Mouse (Mus musculus) hindbrain, embryonic 16.5 days (tissue): Measurements from ENCODE around the gene Tekt2. TPM values are rescaled to one million over a fixed set of nuclear protein-coding genes. Genes with fewer than 3 reads are reported as not detected.

Source experiments
- ATAC-seq: fragments of 200-750 bp; cut with Nextera tagmentation; 2 replicates; pipeline ENCODE4 v1.8.0; 2017; ENCODE audit warnings: moderate TSS enrichment, moderate library complexity
- H3K27ac ChIP-seq: fragments of 300-500 bp; sonication (generic); 2 replicates; pipeline ENCODE4 v1.5.1; 2014; ENCODE audit warnings: low read depth, mild to moderate bottlenecking, control low read depth, low read length, moderate library complexity
- H3K27me3 ChIP-seq: fragments of 300-500 bp; sonication (generic); replicated peaks from 2 replicates; pipeline ENCODE4 v1.6.1; 2014; ENCODE audit warnings: low read length; ENCODE audit not compliant: control insufficient read depth, insufficient read depth
- H3K36me3 ChIP-seq: fragments of 300-500 bp; sonication (generic); 2 replicates; pipeline ENCODE4 v1.6.1; 2014; ENCODE audit warnings: mild to moderate bottlenecking, low read length, moderate library complexity, mixed read lengths; ENCODE audit not compliant: control insufficient read depth, insufficient read depth
- H3K4me1 ChIP-seq: fragments of 300-500 bp; sonication (generic); 2 replicates; pipeline ENCODE4 v1.6.1; 2014; ENCODE audit warnings: low read depth, low read length; ENCODE audit not compliant: control insufficient read depth, insufficient read depth
- H3K4me2 ChIP-seq: fragments of 300-500 bp; sonication (generic); 2 replicates; pipeline ENCODE4 v1.6.1; 2014; ENCODE audit warnings: mild to moderate bottlenecking, low read length, control low read depth, moderate library complexity
- H3K4me3 ChIP-seq: fragments of 300-500 bp; sonication (generic); 2 replicates; pipeline ENCODE4 v1.5.1; 2014; ENCODE audit warnings: mild to moderate bottlenecking, low read length, control low read depth, moderate library complexity
- H3K9ac ChIP-seq: fragments of 300-500 bp; sonication (generic); 2 replicates; pipeline ENCODE4 v1.6.1; 2014; ENCODE audit warnings: low read depth, mild to moderate bottlenecking, control low read depth, low read length, moderate library complexity
- H3K9me3 ChIP-seq: fragments of 300-500 bp; sonication (generic); 2 replicates; pipeline ENCODE4 v1.6.1; 2014; ENCODE audit warnings: mild to moderate bottlenecking, low read length, moderate library complexity; ENCODE audit not compliant: control insufficient read depth
- WGBS: fragments of 180-500 bp; shearing (Covaris S2); extraction: QIAGEN DNeasy Blood & Tissue Kit; methylation state at CpG from one replicate; pipeline ENCODE4 v1.1.7; 2014; 5-methylcytosine and 5-hydroxymethylcytosine counted together
- polyA plus RNA-seq: library from polyadenylated mRNA; unstranded; fragments of >200 nt; fragmentation: Nextera tagmentation; extraction: Ambion mirVana; gene quantifications from 2 replicates; pipeline ENCODE4 v1.2.1, GENCODE M21; 2015

The Tekt2 gene
- polyA plus RNA-seq, 1 experiment from 2014 or later = 13.5 TPM

DNA sequence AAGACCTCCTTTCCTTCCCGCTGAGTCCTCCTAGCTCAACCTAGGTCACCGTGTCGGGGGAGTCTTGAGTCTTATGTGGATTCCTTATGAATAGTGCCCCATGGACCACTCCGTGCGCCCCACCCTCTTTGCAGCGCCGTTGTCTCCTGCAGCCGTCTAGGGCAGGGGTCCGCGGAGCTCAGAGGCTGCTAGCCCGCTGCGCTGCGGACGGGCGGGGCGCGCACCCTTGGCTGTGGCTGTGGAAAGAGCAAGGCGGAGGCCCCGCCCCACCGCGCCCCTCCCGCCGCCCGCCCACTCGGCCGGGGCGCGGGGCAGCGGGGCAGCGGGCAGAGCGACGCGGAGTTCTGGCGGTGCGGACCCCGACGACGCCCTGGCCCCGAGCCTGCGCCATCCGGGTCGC is 39.0 kb downstream of the Tekt2 start, which contains the start of gene Col8a2:
TSS of gene Col8a2 (plus strand) at position 302 of the 400 bp plus-strand sequence.
- peaks cover 4% of the 10 kb centered on the region; the same call in 1 of the 2 replicates for H3K4me1 ChIP-seq
- 2% methylated on average over 37 of the region's 42 CpGs for WGBS
- H3K9me3 ChIP-seq = peaks cover 4% of the 10 kb centered on the region; the same call in 1 of the 2 replicates
- H3K27ac ChIP-seq = no peak within 1 kb of the TSS; the same call in 1 of the 2 replicates
- no peak for ATAC-seq
- H3K9ac ChIP-seq = peak within 1 kb of the TSS; percentile 48; the same call in 1 of the 2 replicates
- H3K4me3 ChIP-seq = peak within 1 kb of the TSS; percentile 38
- no peaks in the 10 kb centered on the region for H3K36me3 ChIP-seq
- peak within 1 kb of the TSS; percentile 54 for H3K4me2 ChIP-seq
- H3K27me3 ChIP-seq = peaks cover 28% of the 10 kb centered on the region

DNA sequence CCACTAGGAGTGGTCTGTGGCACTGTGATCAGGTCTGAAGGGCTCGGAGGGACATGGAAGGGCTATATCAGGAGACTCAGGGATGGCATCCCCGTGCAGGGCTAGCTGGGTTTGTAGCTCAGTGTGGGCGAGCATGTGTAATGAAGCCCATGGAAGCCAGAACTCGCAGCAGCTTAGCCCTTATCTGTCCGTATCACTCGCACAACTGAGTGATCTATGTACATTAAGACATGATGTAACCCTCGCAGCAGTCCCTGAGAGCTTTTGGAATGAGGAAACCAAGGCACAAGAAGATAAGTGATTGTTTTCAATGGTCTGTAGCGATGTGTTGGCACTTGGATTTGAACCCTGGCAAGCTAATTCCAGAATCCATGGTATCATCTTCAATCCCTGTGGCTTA is 41.9 kb downstream of the Tekt2 start:
- Histone ChIP-seq H3K4me1 (peaks cover 4% of the 10 kb centered on the region; the same call in 1 of the 2 replicates), H3K9me3 (peaks cover 4% of the 10 kb centered on the region; the same call in 1 of the 2 replicates), H3K4me2 (no peak overlapping the region), H3K36me3 (no peaks in the 10 kb centered on the region), H3K9ac (no peak overlapping the region), H3K27ac (no peak overlapping the region), H3K4me3 (no peak overlapping the region), H3K27me3 (peaks cover 28% of the 10 kb centered on the region)
- no peak for ATAC-seq
- WGBS = 90% methylated on average over 8 of the region's 8 CpGs

GRCm38 (mm10) chr4:126281706-126282105 is 43.8 kb downstream of the Tekt2 start:
- no peak for ATAC-seq
- WGBS = 71% methylated on average over 9 of the region's 9 CpGs

DNA sequence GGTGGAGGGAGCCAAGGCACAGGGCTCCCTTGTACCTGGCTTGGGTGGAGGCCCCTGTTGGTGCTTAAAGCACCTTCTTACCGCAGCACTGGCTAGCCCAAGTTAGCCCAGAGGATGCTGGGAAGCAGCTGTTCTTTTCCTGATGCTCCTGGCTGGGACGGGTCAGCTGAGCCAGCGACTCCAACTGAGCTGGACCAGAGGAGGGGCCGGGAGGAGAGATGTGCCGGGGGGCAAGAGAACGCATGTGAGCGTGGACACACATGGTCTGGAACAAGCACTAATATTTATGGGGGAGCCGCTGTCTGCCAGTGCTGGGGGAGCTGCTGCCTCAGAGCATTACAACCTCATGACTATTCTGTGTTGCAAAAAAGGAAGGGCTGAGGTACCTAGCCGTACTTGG is 46.5 kb downstream of the Tekt2 start:
- no peaks in the 10 kb centered on the region; the same call in 1 of the 2 replicates for H3K4me1 ChIP-seq

More at GRCm38 (mm10) chr4:126281706-126282105, 43.8 kb downstream of the Tekt2 start:
- Histone ChIP-seq H3K4me1 (peaks cover 4% of the 10 kb centered on the region), H3K27ac (no peak overlapping the region), H3K4me2 (no peak overlapping the region), H3K4me3 (no peak overlapping the region), H3K27me3 (peaks cover 17% of the 10 kb centered on the region), H3K9ac (no peak overlapping the region), H3K9me3 (peaks cover 4% of the 10 kb centered on the region; the same call in 1 of the 2 replicates), H3K36me3 (no peaks in the 10 kb centered on the region)

DNA sequence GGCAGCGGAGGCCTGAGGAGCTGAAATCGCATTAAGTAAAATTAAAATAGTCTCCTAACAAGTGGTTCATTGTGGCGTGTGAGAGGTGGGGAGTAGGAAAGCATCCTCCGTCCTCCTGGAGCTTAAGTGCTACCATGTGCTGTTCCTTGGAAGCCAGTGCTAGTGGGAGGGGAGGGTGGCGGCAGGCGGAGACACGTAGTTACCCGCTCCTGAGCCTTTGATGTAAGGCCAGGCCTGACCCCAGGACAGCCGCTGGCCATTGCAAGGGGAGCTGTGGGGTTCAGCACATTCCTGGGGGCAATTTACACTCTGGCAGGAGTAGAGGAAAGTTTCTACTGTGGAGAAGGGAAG is 46.9 kb downstream of the Tekt2 start:
- H3K4me3 ChIP-seq = no peak overlapping the region
- no peak overlapping the region for H3K27ac ChIP-seq
- no peaks in the 10 kb centered on the region; the same call in 1 of the 2 replicates for H3K4me1 ChIP-seq
- H3K36me3 ChIP-seq = peaks cover 11% of the 10 kb centered on the region
- H3K9ac ChIP-seq = no peak overlapping the region
- no peaks in the 10 kb centered on the region for H3K27me3 ChIP-seq
- WGBS = 45% methylated on average over 9 of the region's 9 CpGs
- no peak for ATAC-seq
- H3K9me3 ChIP-seq = no peaks in the 10 kb centered on the region
- no peak overlapping the region for H3K4me2 ChIP-seq

More for the DNA sequence above, 46.5 kb downstream of the Tekt2 start:
- WGBS = 56% methylated on average over 9 of the region's 9 CpGs
- H3K27ac ChIP-seq = no peak overlapping the region
- no peak overlapping the region for H3K4me2 ChIP-seq
- ATAC-seq = no peak
- H3K9ac ChIP-seq = no peak overlapping the region
- peaks cover under 1% of the 10 kb centered on the region; the same call in 1 of the 2 replicates for H3K27me3 ChIP-seq
- peaks cover 8% of the 10 kb centered on the region for H3K36me3 ChIP-seq
- no peaks in the 10 kb centered on the region for H3K9me3 ChIP-seq
- H3K4me3 ChIP-seq = no peak overlapping the region

DNA sequence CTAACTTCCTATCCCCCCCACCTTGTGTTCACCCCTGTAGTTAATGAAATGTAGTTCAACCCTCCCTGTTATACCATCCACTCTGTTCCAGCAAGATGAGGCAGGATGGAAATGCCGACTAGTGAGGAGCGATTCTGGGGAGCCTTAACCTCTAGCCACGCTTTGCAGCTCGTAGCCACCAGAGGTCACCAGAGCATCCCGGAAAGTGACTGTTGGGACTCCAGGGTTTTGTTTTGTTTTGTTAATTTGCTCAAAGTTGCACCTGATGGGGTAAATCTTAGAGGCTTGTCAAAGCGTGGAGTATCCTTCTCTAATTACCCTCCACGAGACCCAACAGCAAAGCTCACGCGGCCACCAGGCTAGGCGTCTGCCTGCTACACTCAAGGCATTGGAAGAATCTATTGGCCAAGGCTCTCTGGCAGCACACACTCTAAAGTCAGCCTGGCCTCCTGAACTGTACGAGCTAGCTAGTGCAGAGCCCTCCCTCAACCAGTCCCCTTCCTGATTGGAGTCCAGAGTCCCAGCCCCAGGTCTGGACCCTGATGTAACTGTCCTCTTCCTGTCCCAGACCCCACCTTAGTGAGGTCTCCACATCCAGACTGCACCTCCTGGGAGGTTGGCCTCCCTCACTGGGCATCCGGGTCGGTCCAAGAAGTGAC is 47.5 kb downstream of the Tekt2 start:
- H3K4me1 ChIP-seq = no peaks in the 10 kb centered on the region; the same call in 1 of the 2 replicates
- H3K36me3 ChIP-seq = peaks cover 13% of the 10 kb centered on the region
- ATAC-seq = peak; percentile 75
- no peak overlapping the region for H3K4me2 ChIP-seq
- no peak overlapping the region for H3K9ac ChIP-seq
- H3K4me3 ChIP-seq = no peak overlapping the region
- WGBS = 9% methylated on average over 13 of the region's 13 CpGs
- no peaks in the 10 kb centered on the region for H3K27me3 ChIP-seq
- no peaks in the 10 kb centered on the region for H3K9me3 ChIP-seq
- H3K27ac ChIP-seq = no peak overlapping the region

GRCm38 (mm10) chr4:126275681-126276131 is 49.8 kb downstream of the Tekt2 start:
- H3K4me1 ChIP-seq = no peaks in the 10 kb centered on the region; the same call in 1 of the 2 replicates
- H3K4me3 ChIP-seq = no peak overlapping the region
- H3K27me3 ChIP-seq = no peaks in the 10 kb centered on the region
- H3K4me2 ChIP-seq = no peak overlapping the region
- WGBS = 73% methylated on average over 13 of the region's 13 CpGs
- peaks cover 19% of the 10 kb centered on the region for H3K36me3 ChIP-seq
- H3K9ac ChIP-seq = 0 out of 2 replicates have a peak overlapping the region, but pooled peaks have one; percentile 23
- ATAC-seq = no peak
- no peak overlapping the region for H3K27ac ChIP-seq
- no peaks in the 10 kb centered on the region for H3K9me3 ChIP-seq

DNA sequence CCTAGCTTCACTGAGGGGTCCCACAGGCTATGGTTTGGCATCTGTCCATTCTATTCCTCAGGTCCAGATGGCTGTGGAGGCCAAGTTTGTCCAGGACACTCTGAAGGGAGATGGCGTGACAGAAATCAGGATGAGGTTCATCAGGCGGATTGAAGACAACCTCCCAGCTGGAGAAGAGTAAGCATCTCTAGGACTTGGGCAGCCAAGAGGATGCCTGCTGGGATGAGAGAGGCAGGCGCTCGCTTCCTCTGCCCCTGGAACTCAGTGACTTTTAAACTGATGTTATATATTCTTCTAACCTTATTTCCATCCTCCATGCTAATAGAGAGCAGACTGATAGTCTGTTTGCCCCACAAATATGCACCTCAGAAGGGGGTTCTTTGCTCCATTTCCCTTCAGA is 50.4 kb downstream of the Tekt2 start:
- no peak overlapping the region for H3K4me2 ChIP-seq
- 68% methylated on average over 4 of the region's 4 CpGs for WGBS
- no peak for ATAC-seq
- H3K9me3 ChIP-seq = no peaks in the 10 kb centered on the region
- H3K27ac ChIP-seq = no peak overlapping the region
- no peak overlapping the region for H3K4me3 ChIP-seq
- peaks cover 19% of the 10 kb centered on the region for H3K36me3 ChIP-seq
- no peak overlapping the region for H3K9ac ChIP-seq
- H3K4me1 ChIP-seq = no peaks in the 10 kb centered on the region; the same call in 1 of the 2 replicates
- H3K27me3 ChIP-seq = no peaks in the 10 kb centered on the region

- Histone ChIP-seq H3K9ac (no peak overlapping the region), H3K4me3 (no peak overlapping the region), H3K27me3 (no peaks in the 10 kb centered on the region), H3K27ac (no peak overlapping the region), H3K4me1 (no peaks in the 10 kb centered on the region; the same call in 1 of the 2 replicates), H3K4me2 (no peak overlapping the region), H3K36me3 (peaks cover 19% of the 10 kb centered on the region), H3K9me3 (no peaks in the 10 kb centered on the region)
- ATAC-seq = no peak
- 75% methylated on average over 13 of the region's 13 CpGs for WGBS
Observed at GRCm38 (mm10) chr4:126273753-126274152, 51.7 kb downstream of the Tekt2 start.
